Mouse (Mus musculus): ENCODE results near the gene Miga1.

Gene Miga1

GRCm38 (mm10) chr3:152245273-152245910 lies 94.8 kb downstream of the Miga1 start:
- no peak for DNase-seq (ENCODE audit: low spot score)

DNA sequence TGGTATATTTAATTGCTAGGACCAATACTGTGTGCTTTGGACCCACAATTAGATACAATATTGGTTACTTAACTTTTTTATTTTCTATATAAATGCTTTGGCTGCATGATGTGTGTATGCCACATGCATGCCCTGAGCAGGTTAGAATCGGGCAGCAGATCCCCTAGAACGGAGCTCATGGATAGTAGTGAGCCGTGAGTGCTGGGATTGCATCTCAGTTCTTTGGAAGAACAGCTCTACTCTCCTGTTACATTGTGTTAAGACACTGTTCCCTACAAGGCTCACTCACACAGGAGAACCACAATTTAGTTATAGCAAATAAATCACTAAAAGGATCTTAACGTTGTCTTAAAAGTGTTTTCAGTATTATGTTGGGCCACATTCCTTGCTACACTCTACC lies 96.9 kb downstream of the Miga1 start:
- DNase-seq (ENCODE audit: low spot score): no peak

GRCm38 (mm10) chr3:152241098-152241497 lies 99.1 kb downstream of the Miga1 start:
- DNase-seq (ENCODE audit: low spot score): no peak

GRCm38 (mm10) chr3:152239592-152239991 lies 100.6 kb downstream of the Miga1 start:
- no peak for DNase-seq (ENCODE audit: low spot score)

GRCm38 (mm10) chr3:152238836-152239235 lies 101.4 kb downstream of the Miga1 start:
- peak; percentile 27 for DNase-seq (ENCODE audit: low spot score)

DNA sequence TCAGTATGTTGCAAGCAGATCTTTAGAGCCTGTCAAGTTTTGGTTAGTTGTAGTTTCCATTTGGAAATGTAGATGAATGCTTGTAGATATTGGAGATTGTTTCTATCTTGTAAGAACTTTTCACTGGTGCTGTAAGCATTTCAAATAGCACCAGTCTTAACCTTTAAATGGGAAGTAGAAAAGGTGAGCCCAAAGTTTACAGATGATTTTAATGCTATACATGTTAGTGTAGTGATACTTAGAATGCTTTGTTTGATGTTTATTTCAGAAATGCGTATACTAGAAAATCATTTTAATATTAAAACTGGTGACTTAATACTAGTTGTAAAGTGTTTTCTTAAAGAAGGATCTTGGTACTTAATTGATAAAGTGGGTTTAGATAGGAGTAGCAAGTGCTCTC lies 104.4 kb downstream of the Miga1 start:
- DNase-seq (ENCODE audit: low spot score): no peak

GRCm38 (mm10) chr3:152235238-152235637 lies 105.0 kb downstream of the Miga1 start:
- no peak for DNase-seq (ENCODE audit: low spot score)

DNA sequence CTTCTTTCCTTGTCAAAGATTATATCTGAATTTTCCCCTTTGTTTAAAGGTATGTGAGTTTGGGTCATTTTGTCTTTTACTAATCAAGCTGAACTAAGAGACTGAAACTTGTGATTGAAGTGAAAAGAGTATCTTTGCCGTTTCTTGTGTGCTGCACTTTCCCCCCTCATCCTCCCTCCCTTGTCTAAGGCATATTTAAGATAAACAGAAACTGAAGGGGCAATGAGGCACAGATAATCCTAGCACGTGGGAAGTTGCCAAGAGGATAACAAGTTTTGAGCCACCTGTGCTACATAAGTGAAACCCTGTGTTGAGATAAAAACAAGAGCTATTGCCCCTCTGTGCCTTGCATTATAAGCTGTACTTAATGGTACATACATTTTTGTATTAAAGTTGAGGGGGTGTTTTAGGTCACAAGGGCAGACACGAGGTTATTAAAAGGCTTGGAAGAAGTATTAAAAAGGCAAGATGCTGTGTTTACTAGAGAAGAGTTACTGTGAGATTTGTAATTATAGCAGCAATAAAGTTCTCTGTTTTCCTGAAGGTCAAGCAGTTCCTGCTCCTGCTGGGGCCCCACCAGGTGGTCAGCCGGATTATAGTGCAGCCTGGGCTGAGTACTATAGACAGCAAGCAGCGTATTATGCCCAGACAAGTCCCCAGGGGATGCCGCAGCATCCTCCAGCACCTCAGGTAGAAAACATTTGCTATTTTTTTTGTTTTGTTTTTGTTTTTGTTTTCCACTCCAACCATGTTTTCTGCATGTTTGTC lies 108.7 kb downstream of the Miga1 start:
- DNase-seq (ENCODE audit: low spot score): no peak

GRCm38 (mm10) chr3:152229271-152229670 lies 110.9 kb downstream of the Miga1 start:
- DNase-seq (ENCODE audit: low spot score): no peak

- no peak for DNase-seq (ENCODE audit: low spot score)
Measured at GRCm38 (mm10) chr3:152228843-152229242, 111.4 kb downstream of the Miga1 start.

DNA sequence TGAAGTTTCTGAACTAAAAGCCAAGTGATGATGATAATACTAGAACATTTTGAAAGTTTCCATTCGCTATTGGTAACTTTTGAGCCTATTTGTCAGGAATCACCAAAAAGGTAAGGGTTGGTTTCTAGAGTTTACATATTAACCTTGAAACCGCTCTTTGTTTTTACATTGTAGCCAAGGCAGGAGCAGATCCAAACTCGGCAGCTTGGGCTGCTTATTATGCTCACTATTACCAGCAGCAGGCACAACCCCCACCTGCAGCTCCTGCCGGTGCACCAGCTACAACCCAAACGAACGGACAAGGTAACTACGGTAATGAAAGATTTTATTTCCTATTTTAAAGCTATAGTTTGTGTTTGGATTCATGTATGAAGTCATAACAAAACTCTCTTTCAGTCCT lies 114.3 kb downstream of the Miga1 start:
- no peak for DNase-seq (ENCODE audit: low spot score)

- no peak for DNase-seq (ENCODE audit: low spot score)
Measured at GRCm38 (mm10) chr3:152224918-152225317, 115.3 kb downstream of the Miga1 start.
